Mouse (Mus musculus) G1E-ER4 (cell line): ENCODE results near the gene Fem1b. TPM values are rescaled to one million over a fixed set of nuclear protein-coding genes. Genes with fewer than 3 reads are reported as not detected.

Experiments
- GATA1 ChIP-seq: IDR thresholded peaks from one replicate; pipeline ENCODE4 v1.8.0; 2012; ENCODE audit warnings: low read length, inconsistent platforms
- polyA plus RNA-seq: library from polyadenylated mRNA; stranded (reverse); fragments of >175 nt; gene quantifications from 2 replicates; pipeline ENCODE4 v1.2.3, GENCODE M21; 2012

The Fem1b gene
- polyA plus RNA-seq: 17.4 and 17.7 TPM in 2 replicates

- no peak for TF ChIP-seq GATA1
Measured at GRCm38 (mm10) chr9:62811516-62812121, at the start of gene Fem1b. Fem1b (minus strand) TSS chr9:62811934.

DNA sequence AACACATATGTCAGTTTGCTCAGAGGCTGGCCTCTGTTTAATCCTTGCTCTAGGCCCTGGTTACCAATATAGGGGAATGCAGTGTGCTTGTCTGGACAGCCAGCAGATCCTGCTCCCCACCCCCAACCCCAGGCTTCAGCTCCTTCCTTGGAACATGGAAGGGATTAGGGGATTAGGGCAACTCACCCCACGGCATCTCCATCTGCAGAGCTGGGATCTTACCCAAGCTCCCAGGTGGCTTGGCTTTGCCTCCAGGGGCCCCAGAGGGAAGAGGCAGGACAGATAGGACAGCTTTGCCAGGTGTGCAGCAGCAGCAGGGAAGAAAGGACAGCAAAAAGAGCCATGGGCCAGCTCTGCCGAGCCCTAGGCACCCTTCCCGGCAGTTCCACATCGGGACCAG is 49.1 kb upstream of the Fem1b start:
- TF ChIP-seq GATA1: no peak

DNA sequence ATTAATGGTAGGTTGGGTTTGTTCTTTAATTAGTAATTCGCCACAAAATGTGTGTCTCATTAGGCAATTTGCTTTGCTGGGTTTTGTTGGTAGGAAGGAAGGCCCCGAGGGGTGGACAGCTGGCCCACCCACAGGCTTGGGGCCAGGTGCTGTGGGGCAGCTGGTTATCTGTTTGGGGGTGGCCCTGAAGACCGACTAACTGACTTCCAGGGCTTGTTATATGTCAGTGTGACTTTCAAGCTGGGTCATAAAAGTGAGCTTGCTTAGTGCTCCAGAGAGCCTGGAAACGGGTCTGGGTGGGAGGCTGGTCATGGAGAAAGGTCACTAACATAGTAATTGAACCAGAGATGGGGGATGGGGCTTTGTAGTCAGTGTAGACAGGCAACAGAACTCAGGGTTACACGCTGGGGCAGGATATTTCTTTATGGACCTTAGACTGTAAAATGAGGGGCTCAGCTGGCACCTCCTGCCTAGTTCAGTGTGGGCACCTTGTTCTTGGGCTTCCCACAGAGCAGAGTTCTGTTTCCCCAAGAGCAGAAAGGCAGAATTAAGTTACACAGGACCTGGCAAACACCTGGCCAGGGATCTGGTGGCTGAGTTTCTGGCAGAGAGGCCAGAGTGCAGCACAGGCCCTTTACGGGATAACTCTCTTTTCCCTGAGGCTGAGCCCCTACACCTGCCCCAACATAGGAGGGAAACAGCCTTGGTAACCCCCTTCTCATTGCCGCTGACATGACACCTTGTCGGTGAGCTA is 46.7 kb upstream of the Fem1b start:
- TF ChIP-seq GATA1: no peak

GRCm38 (mm10) chr9:62857719-62858261 is 46.1 kb upstream of the Fem1b start, which contains the start of gene Calml4:
Calml4 (plus strand) TSS chr9:62858080.
- TF ChIP-seq GATA1: no peak

- no peak for TF ChIP-seq GATA1
Measured at GRCm38 (mm10) chr9:62857216-62857615, 45.5 kb upstream of the Fem1b start.

DNA sequence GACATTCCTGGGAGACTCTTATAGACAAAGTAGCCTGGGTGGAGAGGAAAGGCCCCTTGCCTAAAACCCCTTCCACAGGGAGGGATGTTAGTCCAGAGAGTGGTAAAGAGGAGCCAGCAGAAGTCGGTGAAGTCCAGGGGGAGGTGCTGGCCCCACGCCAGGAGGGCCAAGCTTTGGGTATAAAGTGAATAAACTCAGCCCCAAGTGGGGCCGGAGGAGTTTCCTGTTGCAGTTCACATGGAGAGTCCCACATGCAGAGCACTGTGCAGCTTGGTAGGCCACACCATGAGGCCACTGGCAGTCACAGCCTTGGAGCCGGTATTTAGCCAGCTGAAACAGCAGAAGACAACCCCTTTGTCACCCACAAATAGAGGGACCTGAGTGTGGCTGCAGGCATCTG is 42.7 kb upstream of the Fem1b start:
- TF ChIP-seq GATA1: no peak

DNA sequence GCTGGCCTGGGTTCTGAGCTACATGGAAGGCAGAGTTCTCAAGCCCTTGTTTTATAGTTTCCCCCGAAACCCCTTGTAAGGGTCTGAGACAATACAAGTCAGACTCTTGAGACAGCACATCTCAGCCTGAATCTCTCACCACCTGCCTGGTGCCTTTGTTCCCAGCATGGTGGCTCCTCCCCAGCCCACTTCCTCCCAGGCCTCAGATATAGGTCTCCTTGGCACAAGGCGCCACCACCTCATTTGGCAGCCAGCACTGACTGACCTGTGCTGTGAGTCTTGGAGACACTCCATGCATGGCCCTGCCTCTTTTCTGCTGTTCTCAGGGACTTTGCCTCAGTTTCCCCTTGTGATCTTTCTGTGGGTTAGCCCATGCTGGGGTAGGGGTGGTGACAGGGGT is 39.8 kb upstream of the Fem1b start:
- no peak for TF ChIP-seq GATA1

DNA sequence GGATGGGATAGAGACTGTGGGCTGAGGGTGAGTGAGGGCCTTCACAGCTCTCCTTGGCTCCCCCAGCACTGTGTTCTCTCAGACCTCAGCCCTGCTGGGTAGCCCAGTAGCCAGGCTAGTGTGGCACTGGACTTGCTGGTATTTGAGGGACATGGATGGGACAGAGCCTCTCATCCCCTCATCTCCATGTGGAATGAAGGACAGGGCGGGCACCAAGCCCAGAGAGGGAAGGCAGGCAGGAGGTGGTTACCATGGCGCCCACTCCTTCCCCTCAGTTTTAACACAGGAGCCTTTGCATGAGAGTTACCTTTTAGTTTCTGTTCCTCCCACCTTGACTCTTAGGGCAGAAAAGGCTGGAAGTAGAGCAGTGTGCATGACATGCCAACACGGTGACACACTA is 36.9 kb upstream of the Fem1b start:
- TF ChIP-seq GATA1: no peak

DNA sequence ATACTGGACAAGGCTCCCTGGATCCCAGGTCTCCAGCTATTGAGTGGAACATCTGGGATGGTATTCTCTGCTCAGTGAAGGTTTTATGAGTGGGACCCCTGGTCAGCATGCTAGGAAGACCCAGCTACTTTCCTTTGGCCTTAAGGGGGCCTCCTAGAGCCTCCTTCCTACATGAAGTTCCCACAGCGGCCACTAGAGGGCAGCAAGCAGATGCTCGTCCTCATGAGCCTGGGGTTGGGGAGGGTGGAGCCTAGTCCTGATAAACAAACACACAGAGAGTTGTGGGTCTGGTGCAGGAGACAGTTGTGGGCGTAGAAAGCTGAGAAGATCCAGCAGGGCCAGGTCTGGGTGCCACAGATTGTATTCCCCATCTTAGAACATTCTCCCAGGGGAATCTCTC is 36.0 kb upstream of the Fem1b start:
- no peak for TF ChIP-seq GATA1

DNA sequence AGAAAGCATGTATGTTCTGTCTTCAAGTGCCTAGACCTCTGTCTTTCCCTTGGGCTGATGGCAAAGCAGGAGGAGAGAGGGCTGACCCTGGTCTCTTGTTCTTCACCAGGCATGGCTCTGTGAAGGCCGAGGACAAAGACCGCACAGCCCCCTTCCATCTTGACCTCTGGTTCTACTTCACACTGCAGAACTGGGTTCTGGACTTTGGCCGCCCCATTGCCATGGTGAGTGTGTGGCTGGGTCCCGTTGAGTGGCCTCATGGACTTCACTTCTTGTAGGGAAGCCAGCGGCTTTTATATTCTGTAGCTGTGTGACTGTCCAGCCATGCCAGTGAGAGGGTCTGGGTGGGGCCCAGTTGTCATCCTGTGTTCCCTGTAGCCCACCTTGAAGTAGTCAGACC is 32.7 kb upstream of the Fem1b start:
- TF ChIP-seq GATA1: no peak

DNA sequence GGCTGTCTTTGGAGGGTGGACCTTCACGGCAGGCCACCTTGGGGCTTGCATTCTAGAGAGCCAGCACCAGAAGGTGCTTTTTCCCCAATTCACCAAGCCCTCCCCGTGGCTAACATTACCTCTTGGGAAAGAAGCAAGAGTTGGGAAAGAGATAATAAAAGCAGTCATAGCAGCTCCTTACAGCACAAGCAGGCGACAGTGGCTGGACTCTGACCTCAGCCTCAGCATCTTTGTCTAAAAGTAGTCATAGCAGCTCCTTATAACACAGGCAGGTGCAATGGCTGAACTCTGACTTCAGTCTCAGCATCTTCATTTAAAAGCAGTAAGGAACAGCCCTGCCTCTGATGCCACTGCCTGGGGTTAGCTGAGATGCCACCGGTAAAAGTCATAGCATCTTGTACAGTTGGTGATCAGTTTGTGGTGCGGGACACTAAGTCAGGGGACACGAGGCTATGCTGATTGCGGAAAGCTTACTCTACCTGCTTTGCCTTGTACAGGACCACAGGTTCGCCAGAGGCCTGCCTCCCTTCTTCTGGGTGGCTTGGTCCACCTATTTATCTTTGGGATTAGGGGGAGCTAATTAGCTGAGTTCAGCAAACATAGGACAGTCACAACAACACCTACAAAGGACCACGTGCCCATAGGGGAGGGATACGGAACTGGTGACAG is 31.8 kb upstream of the Fem1b start:
- no peak for TF ChIP-seq GATA1

DNA sequence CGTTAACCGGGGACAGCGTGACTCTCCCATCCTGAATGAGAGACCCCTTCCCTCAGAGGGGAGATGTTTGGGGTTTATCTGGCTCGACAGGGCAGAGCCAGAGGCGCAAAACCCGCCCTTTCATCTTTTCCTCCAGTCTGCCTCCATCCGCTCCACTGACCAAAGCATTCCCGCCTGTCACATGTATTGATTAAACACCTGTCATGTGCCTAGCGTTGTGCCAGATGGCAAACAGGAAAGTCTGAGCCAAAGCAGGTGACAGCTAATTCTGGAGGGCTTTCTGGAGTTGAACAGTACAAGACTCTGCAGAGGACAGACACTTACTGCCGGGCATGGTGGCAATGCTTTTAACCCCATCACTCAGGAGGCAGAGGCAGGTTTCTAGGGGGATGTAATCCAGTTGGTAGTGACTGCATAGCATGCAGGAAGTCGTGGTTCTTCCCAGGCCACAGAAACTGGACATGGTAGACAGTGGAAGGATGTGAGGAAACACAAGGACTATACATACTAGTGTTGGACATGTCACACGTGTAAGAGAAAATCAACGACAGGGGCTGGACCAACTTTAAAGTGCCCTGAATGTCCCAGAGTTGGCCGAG is 27.5 kb upstream of the Fem1b start:
- TF ChIP-seq GATA1: no peak

DNA sequence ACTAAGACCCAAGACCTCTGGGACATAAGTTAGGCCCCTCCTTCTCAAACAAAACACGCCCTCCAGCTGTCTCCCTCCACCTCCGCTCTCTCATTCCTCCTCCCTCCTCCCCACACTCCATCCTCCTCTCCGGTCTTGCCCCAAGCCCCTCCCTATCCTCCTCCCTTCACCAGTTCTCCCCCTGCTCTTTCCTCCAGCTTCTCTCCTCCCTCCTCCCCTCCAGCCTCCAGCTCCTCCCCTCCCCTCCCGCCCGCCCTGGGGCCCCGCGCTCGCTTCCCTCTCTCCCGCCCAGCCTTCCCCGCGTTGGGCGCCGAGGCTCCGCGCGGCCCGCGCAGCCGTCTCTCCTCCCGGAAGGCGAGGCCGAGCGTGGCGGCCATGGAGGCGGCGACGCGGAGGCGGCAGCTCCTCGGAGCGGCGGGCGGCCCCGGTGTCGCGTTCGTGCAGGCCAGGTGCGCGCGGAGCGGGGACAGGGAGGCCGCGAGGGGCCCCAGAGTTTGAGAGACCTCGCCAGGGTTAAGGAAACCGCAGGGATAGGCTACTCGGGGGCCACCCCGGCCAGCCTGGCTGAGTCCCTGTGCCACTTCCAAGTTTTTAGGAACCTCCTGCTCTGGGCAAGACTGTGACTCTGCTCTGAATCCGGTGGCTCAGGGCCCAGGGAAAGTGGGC is 26.9 kb upstream of the Fem1b start, which contains the start of gene Cln6:
Gene Cln6 (plus strand): TSS at position 280 of the 666 bp plus-strand sequence.
- TF ChIP-seq GATA1: no peak

- no peak for TF ChIP-seq GATA1
Measured at GRCm38 (mm10) chr9:62838146-62838505, 26.4 kb upstream of the Fem1b start.

DNA sequence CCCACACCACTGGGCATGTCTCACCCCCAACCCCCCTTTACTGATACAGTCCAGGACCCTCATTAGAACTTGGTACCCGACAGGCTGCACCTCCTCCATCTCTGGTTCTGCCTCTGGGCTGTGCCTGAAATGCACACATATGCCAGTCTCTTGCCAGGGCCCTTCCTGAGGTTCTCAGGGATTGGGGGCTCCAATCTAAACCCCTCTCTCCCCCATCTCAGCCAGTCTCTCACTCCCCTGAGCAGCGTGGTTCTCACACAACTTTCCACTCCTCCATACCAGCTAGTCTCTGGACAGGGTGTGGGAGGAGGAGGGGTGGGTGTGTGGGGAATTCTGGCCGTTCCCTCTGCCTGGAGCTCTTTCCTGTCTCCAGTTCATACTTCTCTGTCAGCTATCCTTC is 25.9 kb upstream of the Fem1b start:
- TF ChIP-seq GATA1: no peak

DNA sequence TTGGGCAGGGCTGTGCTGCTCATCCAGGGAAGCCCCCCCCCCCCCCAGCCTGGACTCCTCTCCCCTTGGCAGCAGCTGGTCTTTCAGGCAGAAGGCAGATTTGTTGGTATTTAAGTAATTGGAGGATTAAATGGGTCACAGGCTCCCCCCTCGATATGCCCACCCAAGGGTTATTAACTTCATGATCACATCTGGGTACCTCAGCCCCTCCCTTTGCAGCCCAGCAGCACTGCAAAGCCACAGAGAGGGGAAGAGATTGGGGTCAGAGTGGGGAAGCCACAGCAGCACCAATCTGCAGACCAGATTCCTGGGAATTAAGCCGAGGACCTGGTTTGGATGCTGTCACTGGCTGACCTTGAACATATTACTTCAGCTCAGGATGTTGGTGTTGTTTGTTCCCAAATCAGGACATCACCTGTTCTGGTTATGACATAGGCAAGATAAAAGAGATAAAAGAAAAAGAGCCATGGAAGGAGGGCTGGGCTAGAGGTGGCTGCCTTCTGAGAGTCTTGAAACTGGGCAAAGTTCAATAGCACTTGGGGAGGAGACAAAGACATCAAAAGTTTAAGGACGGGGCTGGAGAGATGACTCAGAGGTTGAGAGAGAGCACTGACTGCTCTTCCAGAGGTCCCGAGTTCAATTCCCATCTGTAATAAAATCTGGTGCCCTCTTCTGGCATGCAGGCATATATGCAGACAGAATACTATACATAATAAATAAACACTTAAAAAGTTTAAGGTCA is 24.1 kb upstream of the Fem1b start:
- no peak for TF ChIP-seq GATA1
